Mouse (Mus musculus) adipocyte (in vitro differentiated cells): ENCODE data around the gene Catsper4.
"Not testable (repeated sequence)": the region's sequence is repeated elsewhere in the genome, so short reads cannot be mapped to it uniquely, and the experiment has no call there.

ENCODE experiments used
- DNase-seq: peaks from one replicate; pipeline ENCODE4 v3.0.0-alpha.2; 2016; ENCODE audit warnings: low spot score

The Catsper4 gene

GRCm38 (mm10) chr4:134227194-134227593 lies at the start of gene Catsper4:
Gene Catsper4 (minus strand): TSS chr4:134227383.
- DNase-seq = no peak

DNA sequence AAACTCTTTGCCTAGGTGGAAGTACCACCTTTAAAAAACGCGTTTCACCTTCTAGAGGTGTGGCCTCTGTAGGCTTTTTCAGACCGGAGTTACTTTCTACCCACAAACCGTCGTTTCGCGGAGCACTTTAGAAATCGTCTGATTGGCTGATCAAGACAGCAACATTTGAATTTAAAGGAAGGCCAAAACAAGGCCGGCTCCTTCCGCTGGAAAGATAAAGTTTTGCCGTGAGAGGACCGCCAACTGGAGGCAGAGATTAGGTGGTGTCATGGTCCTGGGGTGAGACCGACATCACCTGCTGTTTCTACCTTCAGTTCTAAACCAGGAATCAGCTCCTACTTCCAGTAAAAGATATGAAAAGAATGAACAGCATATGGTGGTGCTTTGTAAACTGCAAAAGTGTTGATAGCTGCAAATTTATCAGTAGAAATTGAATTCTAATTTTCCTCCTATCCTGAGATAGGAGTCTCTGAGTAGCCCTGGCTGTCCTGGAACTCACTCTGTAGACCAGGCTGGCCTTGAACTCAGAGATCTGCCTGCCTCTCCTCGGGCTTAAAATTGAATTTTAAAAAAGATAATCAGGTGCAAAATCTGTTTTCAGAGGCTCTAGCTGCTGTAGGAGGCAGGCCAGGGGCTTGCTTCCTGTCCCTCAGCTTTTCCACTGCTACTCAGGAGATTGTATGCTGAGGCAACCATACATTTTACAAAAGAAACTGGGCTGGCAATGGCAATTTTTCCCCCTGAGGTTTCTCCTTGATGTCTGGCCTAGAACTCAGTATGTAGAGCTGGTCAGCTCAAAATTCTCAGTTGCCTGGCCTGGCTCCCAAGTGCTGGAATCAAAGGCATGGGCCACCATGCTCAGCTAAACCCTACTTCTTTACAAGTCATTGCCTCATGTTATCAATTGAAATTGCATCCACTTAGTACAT lies 46.5 kb upstream of the Catsper4 start:
- no peak for DNase-seq

GRCm38 (mm10) chr4:134272731-134273416 lies 45.7 kb upstream of the Catsper4 start:
- DNase-seq = no peak

- DNase-seq = no peak
Observed at GRCm38 (mm10) chr4:134271979-134272378, 44.8 kb upstream of the Catsper4 start.

- not testable (repeated sequence) for DNase-seq
Observed at GRCm38 (mm10) chr4:134269622-134270021, 42.4 kb upstream of the Catsper4 start.

DNA sequence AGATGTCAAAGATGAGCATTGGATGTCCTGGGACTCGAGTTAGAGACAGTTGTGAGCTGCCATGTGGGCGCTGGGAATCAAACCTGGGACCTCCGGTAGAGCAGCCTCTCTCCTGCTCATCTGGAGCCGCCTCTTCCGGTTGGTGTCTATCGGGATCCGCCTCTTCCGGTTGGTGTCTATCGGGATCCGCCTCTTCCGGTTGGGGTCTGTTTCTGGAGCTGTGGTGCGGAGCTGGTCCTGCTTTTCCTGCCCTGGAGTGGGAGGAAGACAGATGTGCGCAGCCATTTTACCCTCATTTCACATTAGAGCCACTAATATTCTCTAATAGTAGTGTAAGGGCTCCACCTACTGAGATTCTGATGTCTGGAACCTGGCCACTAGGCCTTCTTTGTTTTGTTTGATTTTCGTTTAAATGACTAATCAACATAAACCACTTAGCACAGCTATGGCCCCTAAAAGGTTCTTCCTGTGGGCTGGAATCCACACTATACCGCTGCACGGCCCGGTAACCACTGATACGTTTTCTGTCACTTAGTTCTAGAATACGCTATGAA lies 41.0 kb upstream of the Catsper4 start:
- DNase-seq = no peak

GRCm38 (mm10) chr4:134265860-134266585 lies 38.8 kb upstream of the Catsper4 start:
- no peak for DNase-seq

DNA sequence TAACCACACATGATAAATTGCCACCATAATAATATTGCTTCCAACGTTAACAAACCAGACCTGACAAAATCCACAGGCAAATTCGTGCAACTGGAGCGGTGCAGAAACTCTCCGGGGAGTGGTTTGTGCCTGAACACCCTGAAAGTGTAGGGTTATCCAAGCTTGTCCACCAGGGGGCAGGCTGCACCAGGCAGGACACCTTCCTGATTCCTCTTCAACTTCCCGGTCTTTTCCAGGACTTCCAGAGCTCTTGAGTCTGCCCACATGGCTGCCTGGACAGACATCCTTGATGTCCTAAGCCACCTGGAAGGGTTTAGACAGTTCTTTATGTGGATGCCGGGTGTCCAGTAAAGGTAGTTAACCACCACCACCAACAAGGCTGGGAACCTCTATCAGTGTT lies 36.0 kb upstream of the Catsper4 start:
- DNase-seq = no peak

GRCm38 (mm10) chr4:134258354-134258753 lies 31.2 kb upstream of the Catsper4 start:
- no peak for DNase-seq

GRCm38 (mm10) chr4:134257198-134258009 lies 30.2 kb upstream of the Catsper4 start:
- DNase-seq = no peak

- no peak for DNase-seq
Observed at GRCm38 (mm10) chr4:134256407-134257197, 29.4 kb upstream of the Catsper4 start.

- DNase-seq = no peak
Observed at GRCm38 (mm10) chr4:134255854-134256253, 28.7 kb upstream of the Catsper4 start.

- DNase-seq = no peak
Observed at GRCm38 (mm10) chr4:134254835-134255234, 27.7 kb upstream of the Catsper4 start.

- DNase-seq = no peak
Observed at GRCm38 (mm10) chr4:134253722-134254324, 26.6 kb upstream of the Catsper4 start, which contains the start of gene Grrp1. Gene Grrp1 (minus strand): TSS chr4:134254106.

DNA sequence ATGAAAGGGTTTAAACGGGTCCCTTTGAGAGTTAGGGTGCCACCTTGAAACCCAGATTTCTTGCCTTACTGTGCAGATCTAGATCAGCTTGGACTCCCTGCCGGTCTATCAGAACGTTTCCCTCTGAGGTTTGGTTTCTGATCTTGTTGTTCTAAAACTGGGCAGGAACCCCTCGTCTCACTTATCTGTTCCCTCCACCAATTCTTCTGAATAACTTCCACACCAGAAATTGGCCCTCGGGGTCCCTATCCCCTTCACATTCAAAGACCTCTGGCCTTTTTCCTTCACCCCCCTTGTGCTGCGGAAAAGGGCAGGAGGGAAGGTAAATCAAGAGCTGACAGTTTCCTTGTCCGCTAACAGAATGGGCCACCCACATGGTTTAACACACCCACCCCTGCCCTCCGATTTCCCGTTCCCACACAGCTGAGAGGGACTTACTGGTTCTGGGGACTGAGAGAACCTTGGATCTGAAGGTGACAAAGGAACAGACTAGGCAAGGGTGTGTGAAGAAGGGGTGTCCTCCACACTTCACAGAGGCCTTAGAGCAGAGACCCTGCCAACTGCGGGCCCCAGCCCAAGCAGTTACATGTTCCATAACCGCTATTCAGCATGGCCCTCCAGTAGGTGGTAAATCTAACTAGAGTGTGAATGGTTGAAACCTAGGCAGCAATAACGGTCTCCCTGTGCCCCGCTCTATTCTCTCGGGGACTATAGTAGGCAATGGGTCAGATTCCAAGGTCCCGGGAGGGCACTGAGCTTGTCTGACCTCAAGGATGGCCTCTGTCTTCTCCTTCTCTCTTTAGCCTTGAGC lies 25.9 kb upstream of the Catsper4 start:
- DNase-seq = no peak

DNA sequence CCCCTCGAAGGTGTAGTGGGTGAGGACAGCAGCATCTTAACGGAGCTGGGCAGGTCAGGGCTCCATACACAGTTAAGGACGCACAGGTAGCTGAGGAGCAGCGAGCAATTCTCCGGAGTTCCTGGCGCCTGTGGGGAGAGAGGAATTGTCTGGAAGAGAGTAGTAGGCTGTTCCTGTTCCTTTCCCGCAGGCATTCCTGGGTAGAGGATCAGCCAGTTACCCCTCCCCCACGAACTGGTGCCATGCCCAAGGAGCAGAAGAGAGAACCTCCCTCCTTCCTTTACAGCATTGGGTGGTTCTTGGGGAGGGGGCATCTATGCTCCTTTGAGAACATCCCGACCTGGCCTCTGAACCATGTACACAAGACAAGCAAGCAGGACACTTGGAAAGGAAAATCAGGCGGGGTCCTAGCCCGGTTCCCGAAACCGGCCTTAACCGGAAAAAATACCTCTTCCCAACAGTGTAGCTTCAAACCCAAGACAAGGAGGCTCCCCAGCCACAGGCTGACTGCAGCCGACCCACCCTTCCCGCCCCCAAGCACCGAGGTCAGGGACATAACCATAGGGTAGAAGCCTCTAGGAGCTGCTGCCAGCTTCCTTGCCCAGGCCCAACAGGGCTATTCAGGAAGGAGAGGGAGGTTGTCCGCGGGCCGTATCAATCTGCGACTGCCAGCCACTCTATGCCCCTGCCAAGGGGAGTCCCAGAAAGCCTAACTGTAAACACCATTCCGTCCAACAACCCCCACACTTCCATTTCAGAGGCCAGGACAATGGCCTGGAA lies 25.1 kb upstream of the Catsper4 start:
- DNase-seq = no peak

- no peak for DNase-seq
Observed at GRCm38 (mm10) chr4:134251241-134252130, 24.3 kb upstream of the Catsper4 start.
